Mouse (Mus musculus) urinary bladder, postnatal 14 days (tissue): ENCODE data around the gene Ptprz1.

Source experiments
- DNase-seq: peaks from one replicate; pipeline ENCODE4 v3.0.0; 2021; ENCODE audit warnings: low spot score

Ptprz1 gene

GRCm38 (mm10) chr6:22874781-22875613, at the start of gene Ptprz1:
TSS of gene Ptprz1 (plus strand) at chr6:22875502.
- peak; percentile 9 for DNase-seq

GRCm38 (mm10) chr6:22833637-22834036, 41.7 kb upstream of the Ptprz1 start:
- DNase-seq, result no peak

- DNase-seq, result no peak
These were observed 41.0 kb upstream of the Ptprz1 start for GRCm38 (mm10) chr6:22834100-22834970.

GRCm38 (mm10) chr6:22875614-22876541, 576 bp downstream of the Ptprz1 start:
- no peak for DNase-seq

DNA sequence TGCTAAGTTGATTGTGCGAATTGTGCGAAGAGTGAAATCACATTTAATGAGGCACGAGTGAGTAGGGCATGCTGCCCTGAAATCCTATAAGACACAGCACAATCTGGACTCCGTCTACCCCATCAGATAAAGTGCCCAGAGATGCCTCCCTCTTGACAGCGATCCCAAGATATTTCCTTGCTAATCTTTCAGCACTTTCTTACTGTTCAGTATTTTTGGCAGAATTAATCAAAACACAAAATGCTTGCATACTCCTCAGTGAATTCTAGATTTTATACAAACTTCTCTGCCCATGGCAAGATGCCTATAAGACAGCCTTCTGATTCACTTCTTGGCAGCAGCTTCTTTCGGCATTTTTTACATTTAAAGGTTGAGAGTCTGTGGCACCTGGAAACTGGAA, 12.7 kb downstream of the Ptprz1 start:
- no peak for DNase-seq

DNA sequence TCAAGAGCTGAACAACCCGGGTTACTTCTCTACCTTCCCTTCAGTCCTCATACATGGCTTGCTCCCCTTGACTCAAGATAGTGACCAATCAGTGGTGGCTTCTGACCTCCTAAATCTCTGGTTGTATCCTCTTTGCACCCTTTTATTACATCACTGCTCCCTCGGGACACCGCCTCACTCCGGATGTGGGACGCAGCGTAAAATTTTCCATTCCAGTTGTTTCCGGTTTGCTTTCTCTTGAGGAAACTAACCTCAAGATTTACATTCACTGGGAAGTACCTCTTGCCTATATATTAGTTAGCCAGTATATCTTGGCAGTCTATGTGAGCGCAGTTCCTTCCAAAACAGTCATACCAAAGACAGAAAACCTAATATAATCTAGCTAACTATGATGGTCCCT, 14.0 kb downstream of the Ptprz1 start:
- DNase-seq, result no peak

DNA sequence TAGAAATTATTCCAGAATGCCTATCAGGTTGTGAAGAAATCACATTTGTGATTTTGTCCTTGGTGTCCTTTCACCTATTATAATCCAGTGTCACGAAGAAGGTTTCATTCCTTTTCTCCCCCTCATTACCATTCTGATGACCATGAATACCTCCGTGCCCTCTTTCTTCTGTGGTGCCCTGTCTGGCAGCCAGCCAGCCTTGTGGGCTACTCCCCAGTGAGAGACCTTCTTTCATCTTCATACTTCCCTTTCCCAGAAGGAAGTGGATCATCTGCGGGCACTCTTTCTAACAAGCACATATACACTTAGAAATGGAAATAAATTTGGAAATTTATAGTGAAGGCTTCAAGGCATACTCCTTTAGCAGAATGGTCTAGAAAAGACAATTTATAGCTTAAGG, 26.7 kb downstream of the Ptprz1 start:
- no peak for DNase-seq

DNA sequence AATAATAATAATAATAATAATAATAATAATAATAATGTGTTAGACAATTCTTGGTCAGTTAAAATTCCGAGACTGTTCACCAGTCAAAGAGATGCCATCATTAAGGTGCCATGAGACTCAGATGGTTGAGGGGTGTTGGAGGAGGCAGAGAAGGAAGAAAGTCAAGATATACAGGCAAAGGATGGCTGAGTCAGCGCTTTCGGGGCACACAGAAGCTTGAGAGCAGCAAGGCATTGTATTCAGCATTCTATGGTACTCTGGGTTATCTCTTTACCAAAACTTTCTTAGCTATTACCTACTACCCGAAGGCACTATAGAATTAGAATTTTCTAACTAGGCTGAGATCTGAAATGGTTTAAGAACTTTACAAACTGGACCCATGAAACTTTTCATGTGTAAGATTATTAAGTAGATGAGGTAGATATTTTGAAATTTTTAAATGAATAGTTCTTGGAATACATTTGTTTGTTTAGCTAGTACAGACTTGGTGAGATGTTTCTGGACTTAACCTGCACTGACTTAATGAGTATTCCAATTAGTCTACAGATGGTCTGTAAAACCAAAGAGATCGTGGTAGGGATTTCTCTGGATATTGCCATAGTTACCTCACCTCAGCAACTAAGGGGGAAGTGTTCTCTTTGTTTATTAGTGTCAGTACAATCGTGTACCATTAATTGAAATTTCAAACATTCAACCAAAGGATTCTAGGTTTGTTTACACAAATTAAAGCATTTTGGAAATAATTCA, 33.4 kb downstream of the Ptprz1 start:
- no peak for DNase-seq

GRCm38 (mm10) chr6:22909257-22909907, 34.1 kb downstream of the Ptprz1 start:
- no peak for DNase-seq

- no peak for DNase-seq
These were observed 34.6 kb downstream of the Ptprz1 start for GRCm38 (mm10) chr6:22909908-22910260.

DNA sequence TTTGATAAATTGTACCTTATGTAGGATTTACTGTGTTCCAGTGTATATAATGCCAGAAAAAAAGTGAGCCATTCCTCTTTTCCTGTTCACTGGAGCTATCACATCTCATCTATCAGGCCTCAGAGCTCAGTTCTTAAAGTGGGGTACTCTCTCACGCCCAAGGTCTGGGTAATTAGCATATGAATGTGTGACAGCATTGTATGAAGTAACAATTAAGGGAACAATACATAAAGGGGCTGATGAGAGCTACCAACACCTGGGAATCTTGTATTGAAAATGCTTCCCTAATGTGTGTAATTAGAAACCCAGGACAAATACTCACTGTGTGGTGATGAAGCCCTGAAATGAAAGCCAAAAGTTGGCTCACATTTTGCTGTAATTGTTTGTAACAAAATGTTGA, 47.6 kb downstream of the Ptprz1 start:
- no peak for DNase-seq

- DNase-seq, result no peak
These were observed 57.5 kb downstream of the Ptprz1 start for GRCm38 (mm10) chr6:22932768-22933265.

DNA sequence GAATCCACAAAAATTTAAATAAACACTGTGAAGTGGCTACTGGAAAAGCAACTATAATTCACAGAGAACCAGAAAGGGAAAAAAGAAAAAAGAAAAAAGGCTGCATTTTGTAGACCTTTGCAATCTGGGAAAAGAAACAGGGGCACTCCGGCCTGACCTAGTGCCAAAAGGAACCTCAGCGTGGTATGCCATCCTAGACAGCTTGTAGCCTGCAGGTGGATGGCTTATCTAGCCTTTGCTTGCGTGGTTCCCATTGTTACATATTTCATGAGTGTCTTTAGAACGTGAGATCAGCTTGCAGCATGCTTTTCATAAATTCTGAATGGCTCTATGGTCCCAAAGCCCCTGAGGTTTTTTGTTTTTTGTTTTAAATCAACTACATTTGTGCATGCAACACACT, 61.8 kb downstream of the Ptprz1 start:
- DNase-seq, result no peak

DNA sequence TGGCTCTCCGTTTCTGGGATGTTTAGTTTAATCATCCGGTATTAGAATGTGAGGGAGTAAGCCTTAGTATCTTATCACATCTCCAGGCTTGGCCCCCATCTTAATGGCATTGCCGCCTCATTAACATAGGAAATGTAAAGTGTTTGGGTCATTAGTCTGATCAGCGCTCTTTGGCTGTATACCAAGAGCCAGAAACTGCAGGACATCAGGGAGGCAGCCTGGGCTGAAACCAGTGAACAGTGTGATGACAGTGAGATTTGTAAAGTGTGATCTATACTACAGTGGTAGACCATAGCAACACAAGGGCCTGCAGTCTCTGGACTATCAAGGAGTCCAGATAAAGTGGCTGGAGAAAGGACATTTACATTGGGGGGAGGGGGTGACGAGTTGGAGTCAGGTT, 62.2 kb downstream of the Ptprz1 start:
- no peak for DNase-seq

DNA sequence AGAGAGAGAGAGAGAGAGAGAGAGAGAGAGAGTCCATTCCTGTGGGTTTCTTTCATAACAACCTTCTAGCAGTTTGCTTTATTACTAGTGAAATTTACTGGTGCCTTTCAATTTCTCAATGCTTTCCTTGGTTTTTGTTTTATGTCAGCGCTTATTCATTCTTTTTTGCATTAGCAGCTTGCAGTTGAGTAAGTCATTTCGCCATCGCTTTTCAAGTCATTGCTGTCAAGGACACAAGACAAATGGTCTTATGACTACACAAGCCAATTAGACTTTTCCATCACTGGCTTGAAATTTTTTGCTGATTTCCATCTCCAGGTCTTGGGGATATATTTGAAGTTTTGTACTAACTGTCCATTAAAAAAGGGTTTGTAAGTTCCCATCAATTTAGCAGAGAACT, 68.9 kb downstream of the Ptprz1 start:
- DNase-seq, result no peak

GRCm38 (mm10) chr6:22963374-22963773, 88.1 kb downstream of the Ptprz1 start:
- no peak for DNase-seq

DNA sequence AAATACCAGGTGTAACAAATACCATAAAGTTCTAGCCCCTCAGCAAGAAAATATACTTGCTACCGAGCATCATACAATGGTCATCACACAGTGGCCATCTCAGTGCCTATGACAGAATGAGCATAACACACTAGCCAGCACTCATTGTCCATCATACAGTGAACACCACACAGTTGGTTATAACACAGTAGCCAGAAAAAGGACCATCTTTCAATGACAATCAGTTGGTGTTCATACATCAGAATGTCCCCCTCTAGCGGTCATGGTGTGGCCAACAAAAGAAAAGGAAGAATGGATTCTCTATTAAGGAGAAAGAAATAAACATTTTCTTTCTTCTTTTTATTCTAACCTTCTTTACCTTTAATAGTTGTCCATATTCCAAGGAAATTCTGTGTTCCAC, 92.8 kb downstream of the Ptprz1 start:
- DNase-seq, result no peak

- DNase-seq, result no peak
These were observed 108.6 kb downstream of the Ptprz1 start for GRCm38 (mm10) chr6:22983769-22984519.

DNA sequence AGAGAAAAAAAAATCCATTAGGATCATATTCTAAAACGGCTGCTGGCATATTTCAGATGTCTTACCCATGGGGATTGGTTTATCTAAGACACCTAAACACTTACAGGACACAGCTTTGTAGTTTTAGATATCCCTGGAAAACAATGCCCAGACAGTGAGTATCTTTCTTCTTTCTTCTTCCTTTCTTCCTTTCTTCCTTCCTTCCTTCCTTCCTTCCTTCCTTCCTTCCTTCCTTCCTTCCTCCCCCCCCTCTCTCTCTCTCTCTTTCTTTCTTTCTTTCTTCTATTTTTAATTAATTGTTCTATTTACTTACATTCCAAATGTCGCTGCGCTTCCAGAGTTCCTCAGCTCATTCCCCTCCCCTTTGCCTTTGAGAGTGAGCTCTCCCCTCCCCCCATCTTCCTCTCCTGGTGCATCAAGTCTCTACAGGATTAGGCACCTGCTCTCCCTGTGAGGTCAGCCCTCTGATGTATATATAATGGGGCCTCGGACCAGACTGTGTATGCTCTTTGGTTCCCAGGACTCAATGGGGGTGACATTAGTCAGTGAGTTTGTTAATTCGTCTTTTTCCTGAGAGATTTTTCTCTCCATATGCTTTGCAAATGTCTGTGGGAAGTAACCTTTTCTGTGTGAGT, 109.3 kb downstream of the Ptprz1 start:
- no peak for DNase-seq
